In the genomic region with DNA sequence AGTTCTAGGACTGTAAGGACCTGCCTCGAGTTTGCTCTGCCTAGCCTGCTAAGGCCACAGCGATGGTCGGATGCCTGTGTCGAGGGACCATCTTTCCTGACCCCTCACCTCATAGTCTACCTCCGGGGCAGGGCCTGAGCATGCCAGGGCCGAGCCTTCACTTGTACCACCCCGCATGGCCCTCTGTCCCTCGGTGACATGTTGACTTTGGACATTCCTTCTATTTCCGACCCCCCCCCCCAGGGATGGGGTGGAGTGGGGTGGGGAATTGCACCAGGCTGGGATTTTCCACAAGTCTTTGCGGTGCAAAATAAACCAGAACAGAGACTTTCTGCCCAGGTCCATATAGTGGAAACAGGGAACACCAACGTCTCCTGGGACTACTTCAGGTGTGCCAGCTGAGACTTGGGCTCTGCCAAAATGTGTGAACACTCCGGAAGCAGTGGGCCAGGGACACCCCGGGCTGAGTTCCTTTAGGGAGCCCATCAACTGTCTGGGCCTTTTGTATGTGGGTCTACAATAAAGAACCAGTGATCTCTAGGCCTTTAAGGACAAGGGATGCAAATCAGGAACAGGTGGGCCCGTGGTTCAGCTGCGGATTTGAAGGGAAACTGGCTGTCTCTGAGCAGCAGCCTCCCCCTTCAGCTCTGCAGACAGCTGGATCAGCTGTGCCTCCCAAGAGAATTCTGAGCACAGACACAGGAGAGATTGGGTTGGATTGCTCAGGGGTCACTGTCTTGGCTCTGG, we compare ENCODE assay signal across 9 mouse cellular contexts. TPM values are rescaled to one million over a fixed set of nuclear protein-coding genes. Genes with fewer than 3 reads are reported as not detected.
DNase-seq lines count a peak whose midpoint lies in the region; ATAC-seq and TF ChIP-seq lines count a peak whose summit lies in the region.
"Had no signal": no experiment of that assay in that cellular context is flagged by ENCODE, and none has a peak within 500 bp of the region (broad histone marks: within the 10 kb centered on the region; RNA-seq: fewer than 3 reads in every experiment).

No protein-coding gene starts in this region.

- no peaks in the 10 kb centered on the region for H3K36me3 ChIP-seq in heart, postnatal 0 days (replicated peaks; ENCODE audit: control insufficient read depth, insufficient read depth, low read length)
- H3K36me3 ChIP-seq in forebrain, embryonic 16.5 days (ENCODE audit: control insufficient read depth, insufficient read depth): no peaks in the 10 kb centered on the region
- H3K36me3 ChIP-seq in liver, embryonic 16.5 days (ENCODE audit: control insufficient read depth, insufficient read depth): no peaks in the 10 kb centered on the region

- H3K4me3 ChIP-seq in heart, postnatal 0 days (ENCODE audit: low read depth, low read length): peak overlapping the region; percentile 72
- peak overlapping the region; percentile 65 for H3K4me3 ChIP-seq in forebrain, embryonic 16.5 days (replicated peaks; ENCODE audit: low read length)
- peak overlapping the region; percentile 80 for H3K4me3 ChIP-seq in liver, embryonic 16.5 days (ENCODE audit: low read depth, low read length)

- H3K4me1 ChIP-seq in heart, postnatal 0 days (ENCODE audit: control insufficient read depth, insufficient read depth): peaks cover 41% of the 10 kb centered on the region
- peaks cover 20% of the 10 kb centered on the region for H3K4me1 ChIP-seq in forebrain, embryonic 16.5 days (replicated peaks; ENCODE audit: control insufficient read depth, insufficient read depth, low read length)
- H3K4me1 ChIP-seq in liver, embryonic 16.5 days (ENCODE audit: control insufficient read depth, low read depth, low read length): peaks cover 47% of the 10 kb centered on the region

- H3K9me3 ChIP-seq in heart, postnatal 0 days (replicated peaks; ENCODE audit: control insufficient read depth, low read length): no peaks in the 10 kb centered on the region
- H3K9me3 ChIP-seq in forebrain, embryonic 16.5 days (ENCODE audit: control insufficient read depth, low read length): no peaks in the 10 kb centered on the region
- H3K9me3 ChIP-seq in liver, embryonic 16.5 days (replicated peaks; ENCODE audit: control insufficient read depth, low read length): no peaks in the 10 kb centered on the region

- no peak for DNase-seq in heart, postnatal 0 days (ENCODE audit: low spot score)
- DNase-seq in heart, postnatal 10 days: no peak
- DNase-seq in MN1 (ENCODE audit: low spot score): peak; percentile 41
- DNase-seq in yolk sac, embryonic 10.5 days (ENCODE audit: low spot score): no peak
- no peak for DNase-seq in spleen, postnatal 10 days (ENCODE audit: low spot score in 2 of 2)
- DNase-seq in thymus, postnatal 25 days: no peak

- 25% methylated on average over 15 of the region's 15 CpGs for whole genome bisulfite sequencing in heart, postnatal 0 days
- WGBS in forebrain, embryonic 16.5 days: 28% methylated on average over 15 of the region's 15 CpGs
- WGBS in liver, embryonic 16.5 days (ENCODE audit: insufficient replicate concordance): 19% methylated on average over 15 of the region's 15 CpGs

- no peaks in the 10 kb centered on the region for H3K27me3 ChIP-seq in heart, postnatal 0 days (ENCODE audit: control insufficient read depth, insufficient read depth, low read length)
- H3K27me3 ChIP-seq in forebrain, embryonic 16.5 days (replicated peaks; ENCODE audit: control insufficient read depth, insufficient read depth, low read length): no peaks in the 10 kb centered on the region
- H3K27me3 ChIP-seq in liver, embryonic 16.5 days (ENCODE audit: control insufficient read depth, insufficient read depth, low read depth, low read length): no peaks in the 10 kb centered on the region

- intact Hi-C loops in heart, postnatal 10 days (cut with DNase I): no loop called here

- peak overlapping the region; percentile 90 for H3K27ac ChIP-seq in heart, postnatal 0 days (ENCODE audit: low read depth)
- H3K27ac ChIP-seq in forebrain, embryonic 16.5 days (ENCODE audit: low read length): no peak overlapping the region
- H3K27ac ChIP-seq in liver, embryonic 16.5 days (ENCODE audit: low read length): peak overlapping the region; percentile 50

- no peak for TF ChIP-seq CTCF in heart, postnatal 0 days (IDR thresholded peaks at IDR 0.05; ENCODE audit: low read depth)

- peak overlapping the region; percentile 97 for H3K4me2 ChIP-seq in heart, postnatal 0 days (ENCODE audit: low read depth, low read length)
- H3K4me2 ChIP-seq in forebrain, embryonic 16.5 days (ENCODE audit: low read length): peak overlapping the region; percentile 89
- peak overlapping the region; percentile 99 for H3K4me2 ChIP-seq in liver, embryonic 16.5 days (ENCODE audit: low read depth, low read length)

- no peak for TF ChIP-seq EP300 in heart, postnatal 0 days (IDR thresholded peaks at IDR 0.05; ENCODE audit: low read depth)

- H3K9ac ChIP-seq in heart, postnatal 0 days (replicated peaks; ENCODE audit: low read depth, low read length): peak overlapping the region; percentile 77; the same call in 1 of the 2 replicates
- peak overlapping the region; percentile 58 for H3K9ac ChIP-seq in forebrain, embryonic 16.5 days (replicated peaks; ENCODE audit: low read depth, low read length)
- H3K9ac ChIP-seq in liver, embryonic 16.5 days (ENCODE audit: low read depth, low read length): peak overlapping the region; percentile 40

- no peak for ATAC-seq in heart, postnatal 0 days (ENCODE audit: insufficient read depth, low read depth)
- ATAC-seq in forebrain, embryonic 16.5 days: no peak
- ATAC-seq in liver, embryonic 16.5 days (ENCODE audit: low read depth): peak; percentile 0; the same call in 1 of the 2 replicates

RNA-seq across cellular contexts. Expression of a gene that starts 1.1 kb away (rescaled TPM):
- 75.3 and 102 TPM in 2 replicates for total RNA-seq in heart, postnatal 0 days (2014; rRNA removed; ENCODE audit: low replicate concordance)
- polyA plus RNA-seq in heart, postnatal 0 days (2015; fragmentation: Nextera tagmentation; extraction: Ambion mirVana): 94.6 and 97.2 TPM in 2 replicates
- 10 to 100 TPM; 45.2 to 88.0 TPM for total RNA-seq in heart, postnatal 10 days (2021)
- polyA plus RNA-seq in forebrain, embryonic 16.5 days (2015; fragmentation: Nextera tagmentation; extraction: Ambion mirVana): 21.3 and 23.1 TPM in 2 replicates
- 54.3 and 58.0 TPM in 2 replicates for polyA plus RNA-seq in liver, embryonic 16.5 days (2015; fragmentation: Nextera tagmentation; extraction: Ambion mirVana)

RNA-seq across cellular contexts. Expression of a gene that starts 27.4 kb away (rescaled TPM):
- total RNA-seq in heart, postnatal 0 days (2014; rRNA removed; ENCODE audit: low replicate concordance): 114 and 136 TPM in 2 replicates
- 188 TPM in 2 replicates for polyA plus RNA-seq in heart, postnatal 0 days (2015; fragmentation: Nextera tagmentation; extraction: Ambion mirVana)
- total RNA-seq in heart, postnatal 10 days (2021): 100 to 1,000 TPM; 112 to 117 TPM
- 20.6 and 21.4 TPM in 2 replicates for polyA plus RNA-seq in forebrain, embryonic 16.5 days (2015; fragmentation: Nextera tagmentation; extraction: Ambion mirVana)
- 16.4 and 18.2 TPM in 2 replicates for polyA plus RNA-seq in liver, embryonic 16.5 days (2015; fragmentation: Nextera tagmentation; extraction: Ambion mirVana)

RNA-seq across cellular contexts. Expression of a gene that starts 40.6 kb away (rescaled TPM):
- total RNA-seq in heart, postnatal 0 days (2014; rRNA removed; ENCODE audit: low replicate concordance): 5.4 and 5.5 TPM in 2 replicates
- 1.5 TPM in 2 replicates for polyA plus RNA-seq in heart, postnatal 0 days (2015; fragmentation: Nextera tagmentation; extraction: Ambion mirVana)
- 10 to 100 TPM; 26.9 to 27.6 TPM for total RNA-seq in heart, postnatal 10 days (2021)
- polyA plus RNA-seq in forebrain, embryonic 16.5 days (2015; fragmentation: Nextera tagmentation; extraction: Ambion mirVana): 16.0 and 21.3 TPM in 2 replicates
- polyA plus RNA-seq in liver, embryonic 16.5 days (2015; fragmentation: Nextera tagmentation; extraction: Ambion mirVana): 0.08 and 0.15 TPM in 2 replicates
- total RNA-seq: common myeloid progenitor, adult 5-6 weeks had no signal
